Mouse (Mus musculus): ENCODE data around the gene Adh4. TPM values are rescaled to one million over a fixed set of nuclear protein-coding genes. Genes with fewer than 3 reads are reported as not detected.
"Not testable (repeated sequence)": the region's sequence is repeated elsewhere in the genome, so short reads cannot be mapped to it uniquely, and the experiment has no call there.

Gene Adh4
- polyA plus RNA-seq, 2 experiments from 2014 or later = not detected

GRCm38 (mm10) chr3:138448077-138448860 lies 33.0 kb downstream of the Adh4 start:
- ATAC-seq = no peak

DNA sequence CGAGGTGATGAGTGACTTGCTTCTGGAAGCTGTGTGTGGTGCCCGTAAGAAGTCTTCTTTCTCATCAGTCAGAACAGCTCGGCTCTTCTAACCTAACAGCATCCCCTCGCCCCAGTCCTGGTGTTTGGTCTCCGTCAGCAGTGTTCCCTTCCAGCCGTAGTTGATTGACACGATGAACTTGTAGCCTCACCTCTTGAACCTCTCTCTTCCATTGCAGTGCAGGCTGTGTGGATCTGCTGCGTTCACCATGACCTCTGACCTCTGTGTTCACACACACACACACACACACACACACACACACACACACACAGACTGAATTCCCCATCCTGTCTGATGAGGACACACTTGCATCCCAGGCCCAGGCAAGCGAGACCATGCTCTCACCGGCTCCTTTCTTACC lies 36.9 kb downstream of the Adh4 start:
- ATAC-seq = no peak

DNA sequence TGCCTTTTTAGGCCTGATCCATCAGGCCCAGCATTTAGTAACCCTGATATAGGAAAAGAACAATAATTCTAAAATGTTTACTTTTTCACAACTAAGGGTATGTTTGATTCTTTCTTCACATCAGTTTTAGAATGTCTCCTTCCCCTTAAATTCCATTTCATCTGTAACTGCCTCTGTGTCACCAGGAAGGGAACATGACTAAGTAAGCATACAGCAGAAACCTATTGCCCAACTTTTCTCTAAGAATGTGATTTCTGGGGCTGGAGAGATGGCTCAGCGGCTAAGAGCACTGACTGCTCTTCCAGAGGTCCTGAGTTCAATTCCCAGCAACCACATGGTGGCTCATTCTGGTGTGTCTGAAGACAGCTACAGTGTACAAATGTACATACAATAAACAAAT lies 39.0 kb downstream of the Adh4 start:
- no peak for ATAC-seq

DNA sequence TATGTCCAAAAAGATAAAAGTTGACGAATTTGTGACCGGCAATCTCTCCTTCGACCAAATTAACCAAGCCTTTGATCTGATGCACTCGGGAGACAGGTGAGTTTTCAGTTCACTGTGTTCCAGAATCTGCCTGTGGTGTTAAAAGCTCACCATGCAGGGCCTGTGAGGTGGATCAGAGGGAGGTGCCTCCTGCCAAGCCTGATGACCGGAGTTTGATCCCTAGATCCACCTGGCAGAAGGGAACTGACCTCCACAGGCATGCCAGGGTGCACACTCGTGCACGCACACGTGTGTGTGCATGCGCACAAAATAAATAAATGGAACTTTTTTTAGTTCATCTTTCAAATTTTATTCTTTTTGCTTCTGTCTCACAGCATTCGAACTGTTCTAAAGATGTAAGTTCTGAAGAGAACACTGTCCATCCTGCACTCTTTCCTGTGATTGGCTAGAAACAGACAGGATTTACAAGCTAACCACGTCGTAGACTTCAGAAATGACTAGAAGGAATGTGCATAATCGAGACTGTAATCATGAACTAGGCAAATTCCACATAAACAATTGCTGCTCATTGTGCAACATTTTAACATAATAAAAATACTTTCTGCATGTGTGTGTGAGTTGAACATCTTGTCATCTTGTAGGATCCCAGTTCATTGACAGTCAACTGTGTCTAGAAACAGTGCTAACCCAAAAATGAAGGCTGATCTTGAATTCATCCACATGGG lies 39.6 kb downstream of the Adh4 start:
- ATAC-seq = no peak

DNA sequence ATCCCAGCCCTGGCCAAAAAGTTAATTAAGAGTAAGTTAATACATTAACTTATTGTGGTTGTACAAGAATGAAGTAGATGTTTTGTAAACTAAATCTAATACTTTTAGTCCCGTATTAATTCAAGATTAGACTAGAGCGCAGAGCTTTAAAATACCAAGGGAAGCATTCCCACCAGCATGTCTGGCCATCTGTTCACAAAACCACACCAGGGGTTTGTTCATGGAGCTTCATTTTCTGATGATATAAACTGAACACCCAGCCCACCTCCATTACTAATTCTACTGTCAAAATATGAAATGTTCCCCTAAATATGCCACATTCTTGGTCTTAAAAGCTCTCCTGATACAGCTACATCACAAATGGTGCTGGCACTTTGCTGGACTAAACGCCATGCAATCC lies 43.2 kb downstream of the Adh4 start:
- no peak for ATAC-seq

DNA sequence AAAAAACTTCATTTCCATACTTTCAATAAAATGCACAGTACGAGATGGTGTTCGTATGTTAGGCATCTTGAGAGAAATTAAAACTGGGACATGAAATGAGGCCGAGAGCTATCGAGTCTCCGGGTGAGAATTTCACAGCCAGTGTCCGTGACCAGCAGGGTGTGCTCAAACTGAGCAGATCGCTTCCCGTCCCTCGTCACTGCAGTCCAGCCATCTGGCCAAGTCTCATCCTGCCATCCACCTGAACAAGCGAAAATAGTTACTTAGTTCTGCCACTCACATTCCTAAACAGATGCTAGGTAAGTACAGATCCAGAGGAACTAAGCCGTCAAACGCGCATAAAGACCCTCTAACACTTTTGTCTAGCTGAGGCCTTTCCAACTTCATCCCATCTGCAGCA lies 45.0 kb downstream of the Adh4 start:
- ATAC-seq = no peak

GRCm38 (mm10) chr3:138461832-138462231 lies 46.6 kb downstream of the Adh4 start:
- ATAC-seq = no peak

DNA sequence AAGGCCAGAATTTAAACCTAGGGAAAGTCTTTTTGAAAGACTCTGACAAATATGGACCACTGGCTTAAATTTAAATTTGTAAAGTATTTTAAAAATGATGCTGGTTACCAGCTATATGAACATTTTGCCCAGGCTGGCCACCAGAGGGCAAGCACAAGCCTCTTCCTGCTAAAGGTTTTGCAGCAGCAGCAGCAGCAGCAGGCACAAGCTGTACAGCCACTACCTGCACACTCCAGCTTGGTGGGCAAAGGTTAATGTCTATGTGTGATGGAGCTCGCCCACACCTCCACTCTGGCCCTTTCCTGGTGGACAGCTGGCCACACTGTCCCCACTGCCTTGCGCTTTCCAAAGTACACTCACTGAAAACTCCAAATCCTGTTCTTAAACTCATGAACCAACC lies 47.9 kb downstream of the Adh4 start:
- peak; percentile 81 for ATAC-seq

DNA sequence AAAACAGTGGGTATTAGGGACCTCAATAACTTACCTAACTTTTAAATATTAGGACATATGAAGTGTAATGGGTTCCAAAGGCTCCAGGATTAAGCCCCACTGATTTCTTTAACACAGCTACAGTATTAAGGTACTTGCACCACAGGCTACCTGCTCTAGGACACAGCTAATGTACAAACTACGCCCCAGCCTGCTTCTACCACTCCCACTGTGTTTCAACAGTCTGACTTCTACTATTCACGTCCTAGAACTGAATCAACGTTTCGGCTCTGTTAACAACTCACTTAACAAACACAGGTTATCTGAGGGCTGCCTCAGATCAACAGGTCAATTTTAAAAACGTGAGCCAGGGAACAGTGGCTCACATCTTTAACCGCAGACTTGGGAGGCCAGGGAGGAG lies 48.5 kb downstream of the Adh4 start:
- ATAC-seq = no peak

DNA sequence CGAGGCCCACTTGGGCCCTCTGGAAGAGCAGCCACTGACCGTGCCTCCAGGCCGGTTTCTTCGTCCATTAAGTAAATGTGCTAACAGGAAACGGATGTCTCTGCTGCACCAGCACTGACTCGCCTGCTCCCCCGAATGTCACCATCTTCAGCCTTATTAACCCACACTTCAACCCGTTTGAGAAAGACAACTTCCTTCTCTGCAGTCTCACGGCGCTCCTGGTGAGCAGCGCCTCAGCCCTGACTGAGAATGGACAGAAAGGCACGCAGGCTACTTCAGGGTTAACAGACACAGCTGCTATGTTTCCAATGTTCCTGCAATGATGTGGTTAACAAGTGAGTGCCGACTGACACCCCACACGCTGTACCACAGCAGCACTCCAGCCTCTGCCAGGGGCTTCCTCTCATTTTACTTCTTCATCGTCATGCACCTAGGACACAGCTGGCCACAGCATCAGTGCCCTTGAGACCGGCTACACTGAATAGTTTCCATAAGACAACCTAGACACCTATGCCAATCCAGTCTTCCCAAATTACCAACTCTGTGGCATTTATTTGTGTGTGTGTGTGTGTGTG lies 49.4 kb downstream of the Adh4 start:
- no peak for ATAC-seq

- not testable (repeated sequence) for ATAC-seq
Measured at GRCm38 (mm10) chr3:138466656-138467055, 51.4 kb downstream of the Adh4 start.

DNA sequence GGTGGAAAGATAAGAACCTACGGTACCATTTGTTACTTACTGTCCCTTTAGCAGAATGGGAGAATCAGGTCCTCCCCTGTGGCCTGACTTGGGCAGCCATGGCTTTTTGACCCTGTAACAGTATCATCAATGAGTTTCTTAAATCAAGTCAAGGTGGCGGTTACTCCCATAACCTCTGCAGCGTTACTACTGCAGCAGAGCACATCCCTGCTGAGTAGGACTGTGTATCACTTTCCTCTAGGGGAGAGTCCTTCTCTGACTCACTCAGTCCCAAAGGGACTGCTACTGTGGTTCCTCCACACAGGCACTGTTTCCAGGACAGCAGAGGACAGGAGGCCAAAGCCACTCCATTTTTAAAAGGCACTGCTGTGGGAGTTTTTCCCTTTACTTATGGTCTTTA lies 55.8 kb downstream of the Adh4 start:
- no peak for ATAC-seq

DNA sequence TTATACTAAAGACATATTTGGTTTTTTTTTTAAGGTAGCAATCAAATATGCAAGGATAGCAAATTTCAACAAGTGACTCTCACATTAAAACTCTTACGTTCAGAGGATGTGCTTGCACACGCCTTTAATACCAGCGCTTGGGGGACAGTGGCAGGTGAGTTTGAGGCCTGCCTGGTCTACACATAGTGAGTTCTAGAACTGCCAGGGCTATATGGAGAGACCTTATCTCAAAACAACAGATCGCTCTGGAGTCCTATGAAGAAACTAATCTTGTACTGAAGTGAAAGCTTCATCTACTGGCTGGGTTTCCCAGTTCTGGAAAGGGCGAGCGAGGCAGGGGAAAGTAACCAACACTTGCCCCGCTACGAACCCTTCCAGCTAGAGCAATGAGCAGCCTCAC lies 64.2 kb downstream of the Adh4 start:
- no peak for ATAC-seq

Other genes starting within 250 kb of the Adh4 start
- not detected for gene 4930579F01Rik, start 221.6 kb upstream of the Adh4 start, polyA plus RNA-seq (2017; shearing (Covaris generic))
- gene Adh7, start 197.7 kb upstream of the Adh4 start, polyA plus RNA-seq (2017; shearing (Covaris generic)) = not detected
- 1 to 10 TPM; 2.9 to 4.3 TPM for gene Adh1, start 154.5 kb upstream of the Adh4 start, polyA plus RNA-seq (2017; shearing (Covaris generic))
- not detected for gene Adh6a, start 102.2 kb upstream of the Adh4 start, polyA plus RNA-seq (2017; shearing (Covaris generic))
- gene Adh6b, start 73.7 kb upstream of the Adh4 start, polyA plus RNA-seq (2017; shearing (Covaris generic)) = not detected
- 100 to 1,000 TPM; 118 to 126 TPM for gene Adh5, start 27.6 kb downstream of the Adh4 start, polyA plus RNA-seq (2017; shearing (Covaris generic))
- 10 to 100 TPM; 33.4 to 36.2 TPM for gene Metap1, start 74.0 kb downstream of the Adh4 start, polyA plus RNA-seq (2017; shearing (Covaris generic))
- gene Eif4e, start 110.7 kb downstream of the Adh4 start, polyA plus RNA-seq (2017; shearing (Covaris generic)) = 100 to 1,000 TPM; 250 to 332 TPM